Comparison of ENCODE assay signal across 35 mouse cellular contexts in genomic region chr19:7106566-7106965, GRCm38 (mm10). TPM values are rescaled to one million over a fixed set of nuclear protein-coding genes. Genes with fewer than 3 reads are reported as not detected.
"Had no signal": no experiment of that assay in that cellular context is flagged by ENCODE, and none has a peak within 500 bp of the region (broad histone marks: within the 10 kb centered on the region; RNA-seq: fewer than 3 reads in every experiment).

No protein-coding gene starts in this region.

- H3K4me3 ChIP-seq: heart, embryonic 12.5 days; heart, embryonic 13.5 days; heart, embryonic 15.5 days; hindbrain, embryonic 10.5 days; hindbrain, embryonic 12.5 days; hindbrain, embryonic 13.5 days; hindbrain, embryonic 15.5 days; intestine, embryonic 15.5 days; kidney, embryonic 15.5 days; layer of hippocampus, adult 2 months; left cerebral cortex, adult 2 months had no signal

- ATAC-seq: hindbrain, embryonic 16.5 days; hindbrain, postnatal 0 days; inflammation-experienced regulatory T-cells, adult 6 months; intestine, embryonic 15.5 days; intestine, embryonic 16.5 days; intestine, postnatal 0 days had no signal

- H3K9ac ChIP-seq: heart, embryonic 12.5 days; heart, embryonic 15.5 days; hindbrain, embryonic 13.5 days; hindbrain, embryonic 14.5 days; hindbrain, embryonic 15.5 days; kidney, embryonic 15.5 days had no signal

- H3K27ac ChIP-seq: heart, embryonic 13.5 days; heart, embryonic 15.5 days; hindbrain, embryonic 14.5 days; hindbrain, embryonic 15.5 days; hindbrain, postnatal 0 days; intestine, embryonic 15.5 days; kidney, postnatal 0 days; layer of hippocampus, adult 2 months; left cerebral cortex, adult 2 months had no signal

- H3K9me3 ChIP-seq: heart, embryonic 12.5 days; heart, embryonic 13.5 days; heart, embryonic 15.5 days; hindbrain, embryonic 10.5 days; hindbrain, embryonic 12.5 days; hindbrain, embryonic 13.5 days; hindbrain, embryonic 15.5 days; intestine, embryonic 15.5 days; kidney, embryonic 15.5 days had no signal

- H3K36me3 ChIP-seq: heart, embryonic 12.5 days; heart, embryonic 13.5 days; heart, embryonic 15.5 days; hindbrain, embryonic 10.5 days; hindbrain, embryonic 12.5 days; hindbrain, embryonic 13.5 days; hindbrain, embryonic 15.5 days; intestine, embryonic 15.5 days; kidney, embryonic 15.5 days had no signal

- DNase-seq: heart, postnatal 10 days; heart, postnatal 14 days; heart, postnatal 36 days; heart, postnatal 4 days; kidney, adult 11 months; kidney, adult 18-20 months; kidney, adult 2 months; kidney, adult 8-10 months; kidney, adult 9 months; kidney, postnatal 10 days; kidney, postnatal 14 days; kidney, postnatal 25 days; kidney, postnatal 36 days; kidney, postnatal 4 days; layer of hippocampus, adult 9-11 months; layer of hippocampus, postnatal 36 days had no signal

- H3K4me2 ChIP-seq: heart, embryonic 12.5 days; heart, embryonic 13.5 days; heart, embryonic 15.5 days; hindbrain, embryonic 12.5 days; hindbrain, embryonic 13.5 days; hindbrain, embryonic 14.5 days; hindbrain, embryonic 15.5 days; intestine, embryonic 15.5 days; kidney, embryonic 15.5 days had no signal

- H3K27me3 ChIP-seq: heart, embryonic 15.5 days had no signal

RNA-seq across cellular contexts. Expression of gene Flrt1, which starts 1.0 kb away (rescaled TPM):
- total RNA-seq: hematopoietic stem cell, adult 5-6 weeks had no signal
